Comparison of ENCODE assay signal across 12 mouse cellular contexts in the genomic region with DNA sequence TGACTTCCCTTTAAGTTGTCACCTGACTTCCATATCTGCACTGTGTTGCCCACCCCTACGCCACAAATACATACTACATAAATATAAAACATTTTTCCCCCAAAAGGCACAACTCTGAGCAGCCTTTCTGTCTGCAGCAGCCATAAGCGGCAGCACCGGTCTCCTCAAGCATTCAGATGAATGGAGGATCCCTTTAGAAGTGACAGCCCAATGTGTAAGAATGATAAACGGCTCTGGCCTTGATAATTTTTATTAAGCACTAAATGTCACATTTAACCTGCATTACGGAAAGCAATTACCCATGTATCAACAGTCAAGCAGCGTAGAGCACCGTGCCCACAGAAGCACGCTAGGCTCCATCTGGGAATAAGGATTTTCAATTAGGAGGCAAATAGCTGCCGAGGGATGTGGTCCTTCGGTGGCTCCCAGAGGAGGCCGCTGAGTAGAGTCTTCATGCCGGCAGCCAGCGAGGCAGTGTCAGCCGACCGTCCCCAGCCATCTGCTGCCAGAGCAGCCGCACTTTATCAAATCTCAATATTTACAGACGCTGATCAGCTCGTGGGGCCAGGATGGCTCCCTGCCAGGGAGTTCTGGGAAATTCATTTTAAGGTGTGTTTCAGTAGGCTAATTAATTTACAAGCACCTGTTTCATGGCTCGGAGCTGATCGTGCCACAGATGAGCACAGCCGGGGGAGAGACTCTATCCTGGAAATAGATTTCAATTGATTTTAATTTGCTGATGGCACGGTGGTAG.
DNase-seq lines count a peak whose midpoint lies in the region; ATAC-seq lines count a peak whose summit lies in the region.
"Had no signal": no experiment of that assay in that cellular context is flagged by ENCODE, and none has a peak within 500 bp of the region (broad histone marks: within the 10 kb centered on the region; RNA-seq: fewer than 3 reads in every experiment).

No protein-coding gene starts in this region.

- DNase-seq in midbrain, embryonic 11.5 days (ENCODE audit: low spot score, missing footprints) = no peak
- DNase-seq in forebrain, embryonic 14.5 days (ENCODE audit: low spot score) = peak; percentile 78
- peak; percentile 69 for DNase-seq in intestine, embryonic 14.5 days (ENCODE audit: low spot score)
- peak; percentile 36 for DNase-seq in right cerebral cortex, postnatal 4 days
- no peak for DNase-seq in gastrocnemius, adult 18-20 months (ENCODE audit: low spot score)
- no peak for DNase-seq in thymus, adult 18-20 months
- DNase-seq: kidney, adult 11 months; liver, embryonic 13.5 days had no signal

- peak; percentile 41 for ATAC-seq in midbrain, embryonic 12.5 days (ENCODE audit: low FRiP score, low read depth)
- no peak for ATAC-seq in midbrain, embryonic 11.5 days (ENCODE audit: low FRiP score)
- ATAC-seq in forebrain, embryonic 14.5 days = peak; percentile 60; the same call in 1 of the 2 replicates
- peak; percentile 50; the same call in 1 of the 2 replicates for ATAC-seq in intestine, embryonic 14.5 days (replicated peaks; ENCODE audit: low FRiP score, low TSS enrichment, low read depth)

- no peak overlapping the region for H3K9ac ChIP-seq in midbrain, embryonic 12.5 days (replicated peaks)
- no peak overlapping the region for H3K9ac ChIP-seq in midbrain, embryonic 11.5 days (ENCODE audit: low read length)
- H3K9ac ChIP-seq in forebrain, embryonic 14.5 days (ENCODE audit: low read length) = no peak overlapping the region
- no peak overlapping the region for H3K9ac ChIP-seq in intestine, embryonic 14.5 days (ENCODE audit: low read length)
- H3K9ac ChIP-seq: liver, embryonic 13.5 days had no signal

- peaks cover 9% of the 10 kb centered on the region for H3K4me1 ChIP-seq in midbrain, embryonic 12.5 days
- H3K4me1 ChIP-seq in midbrain, embryonic 11.5 days (ENCODE audit: control insufficient read depth, insufficient read depth, low read length) = no peaks in the 10 kb centered on the region
- H3K4me1 ChIP-seq in forebrain, embryonic 14.5 days (ENCODE audit: control insufficient read depth, insufficient read depth, low read length) = peaks cover 12% of the 10 kb centered on the region; the same call in 1 of the 2 replicates
- peaks cover 9% of the 10 kb centered on the region for H3K4me1 ChIP-seq in intestine, embryonic 14.5 days (replicated peaks; ENCODE audit: control insufficient read depth, insufficient read depth, low read length)
- H3K4me1 ChIP-seq: liver, embryonic 13.5 days had no signal

- no peak overlapping the region for H3K4me2 ChIP-seq in midbrain, embryonic 12.5 days (replicated peaks)
- no peak overlapping the region for H3K4me2 ChIP-seq in midbrain, embryonic 11.5 days
- H3K4me2 ChIP-seq in forebrain, embryonic 14.5 days (ENCODE audit: low read length) = no peak overlapping the region
- no peak overlapping the region for H3K4me2 ChIP-seq in intestine, embryonic 14.5 days (ENCODE audit: low read length)
- H3K4me2 ChIP-seq: liver, embryonic 13.5 days had no signal

- H3K36me3 ChIP-seq in midbrain, embryonic 12.5 days = no peaks in the 10 kb centered on the region
- H3K36me3 ChIP-seq in midbrain, embryonic 11.5 days (ENCODE audit: control insufficient read depth, insufficient read depth, low read length) = no peaks in the 10 kb centered on the region
- H3K36me3 ChIP-seq in forebrain, embryonic 14.5 days (ENCODE audit: control insufficient read depth, insufficient read depth, low read length) = no peaks in the 10 kb centered on the region
- H3K36me3 ChIP-seq in intestine, embryonic 14.5 days (ENCODE audit: control insufficient read depth, insufficient read depth, low read length) = no peaks in the 10 kb centered on the region
- H3K36me3 ChIP-seq: heart, embryonic 10.5 days; liver, embryonic 13.5 days had no signal

- no peak overlapping the region for H3K4me3 ChIP-seq in midbrain, embryonic 12.5 days
- H3K4me3 ChIP-seq in midbrain, embryonic 11.5 days (ENCODE audit: low read depth, low read length) = no peak overlapping the region
- no peak overlapping the region for H3K4me3 ChIP-seq in forebrain, embryonic 14.5 days (ENCODE audit: low read depth, low read length)
- no peak overlapping the region for H3K4me3 ChIP-seq in intestine, embryonic 14.5 days (ENCODE audit: low read depth, low read length)
- H3K4me3 ChIP-seq: erythroblast, embryonic 14.5 days; heart, embryonic 10.5 days; liver, embryonic 13.5 days; megakaryocyte, embryonic 14.5 days had no signal

- H3K27me3 ChIP-seq in midbrain, embryonic 12.5 days = peaks cover 37% of the 10 kb centered on the region
- no peaks in the 10 kb centered on the region for H3K27me3 ChIP-seq in midbrain, embryonic 11.5 days (ENCODE audit: control insufficient read depth, insufficient read depth, low read length)
- H3K27me3 ChIP-seq in forebrain, embryonic 14.5 days (replicated peaks; ENCODE audit: control insufficient read depth, insufficient read depth, low read length) = no peaks in the 10 kb centered on the region
- no peaks in the 10 kb centered on the region for H3K27me3 ChIP-seq in intestine, embryonic 14.5 days (replicated peaks; ENCODE audit: control insufficient read depth, insufficient read depth, low read length)
- H3K27me3 ChIP-seq: liver, embryonic 13.5 days had no signal

- no peaks in the 10 kb centered on the region for H3K9me3 ChIP-seq in midbrain, embryonic 12.5 days
- H3K9me3 ChIP-seq in midbrain, embryonic 11.5 days (ENCODE audit: control insufficient read depth, low read length) = no peaks in the 10 kb centered on the region
- no peaks in the 10 kb centered on the region for H3K9me3 ChIP-seq in forebrain, embryonic 14.5 days (replicated peaks; ENCODE audit: control insufficient read depth, low read length)
- H3K9me3 ChIP-seq in intestine, embryonic 14.5 days (ENCODE audit: control insufficient read depth, low read length) = no peaks in the 10 kb centered on the region
- H3K9me3 ChIP-seq: heart, embryonic 10.5 days; liver, embryonic 13.5 days had no signal

- WGBS in midbrain, embryonic 12.5 days = 61% methylated on average over 22 of the region's 22 CpGs
- 77% methylated on average over 22 of the region's 22 CpGs for WGBS in midbrain, embryonic 11.5 days
- WGBS in forebrain, embryonic 14.5 days = 57% methylated on average over 22 of the region's 22 CpGs
- whole genome bisulfite sequencing in intestine, embryonic 14.5 days = 46% methylated on average over 22 of the region's 22 CpGs

- H3K27ac ChIP-seq in midbrain, embryonic 12.5 days (replicated peaks) = no peak overlapping the region
- no peak overlapping the region for H3K27ac ChIP-seq in midbrain, embryonic 11.5 days (ENCODE audit: low read depth, low read length)
- H3K27ac ChIP-seq in forebrain, embryonic 14.5 days (ENCODE audit: low read depth, low read length) = no peak overlapping the region
- no peak overlapping the region for H3K27ac ChIP-seq in intestine, embryonic 14.5 days (ENCODE audit: low read depth)
- H3K27ac ChIP-seq: heart, embryonic 10.5 days; liver, embryonic 13.5 days had no signal

Comparison
In these comparisons a context has a peak if more than half of its experiments do, and no peak if none do; other contexts are left out.
1. DNase-seq: peak in forebrain, embryonic 14.5 days (single experiment), intestine, embryonic 14.5 days (single experiment) and right cerebral cortex, postnatal 4 days (single experiment); none in midbrain, embryonic 11.5 days (single experiment), gastrocnemius, adult 18-20 months (single experiment) and thymus, adult 18-20 months (0 of 2).